Mouse (Mus musculus): Measurements from ENCODE around the gene Gm6370. TPM values are rescaled to one million over a fixed set of nuclear protein-coding genes. Genes with fewer than 3 reads are reported as not detected.

Gm6370 gene
- total RNA-seq, 2 experiments from 2014 or later: not detected

Other genes starting within 250 kb of the Gm6370 start
- gene Wasf3, start 106.4 kb upstream of the Gm6370 start, total RNA-seq (2021): 1 to 10 TPM; 1.2 TPM
- gene Gm6408, start 9.4 kb upstream of the Gm6370 start, total RNA-seq (2021): not detected
- gene 4930449I24Rik, start 11.0 kb downstream of the Gm6370 start, total RNA-seq (2021): not detected
- gene Gm3402, start 22.8 kb downstream of the Gm6370 start, total RNA-seq (2021): not detected
- not detected for gene Gm3404, start 34.4 kb downstream of the Gm6370 start, total RNA-seq (2021)
- not detected for gene Gm3409, start 46.3 kb downstream of the Gm6370 start, total RNA-seq (2021)
- not detected for gene Gm3415, start 64.8 kb downstream of the Gm6370 start, total RNA-seq (2021)
- not detected for gene Gpr12, start 93.9 kb downstream of the Gm6370 start, total RNA-seq (2021)